Mouse (Mus musculus) spleen, adult 18-20 months (tissue): ENCODE measurements around the gene Ifrd1.
"Not testable (repeated sequence)": the region's sequence is repeated elsewhere in the genome, so short reads cannot be mapped to it uniquely, and the experiment has no call there.

Experiments
- DNase-seq, 2 experiments: peaks; one replicate each; pipeline ENCODE4 v3.0.0; 2022; ENCODE audit warnings: mixed read lengths in 2 of 2

Ifrd1 gene

GRCm38 (mm10) chr12:40248454-40249180, at the start of gene Ifrd1:
Gene Ifrd1 (minus strand): TSS chr12:40248504.
- DNase-seq, result peak in 1 of 2 experiments; percentile 5

- no peak for DNase-seq
These were observed 38.2 kb upstream of the Ifrd1 start for GRCm38 (mm10) chr12:40286539-40286938.

- no peak for DNase-seq
These were observed 32.5 kb upstream of the Ifrd1 start for GRCm38 (mm10) chr12:40280596-40281325.

- DNase-seq, result no peak
These were observed 29.3 kb upstream of the Ifrd1 start for GRCm38 (mm10) chr12:40277581-40277980.

- DNase-seq, result no peak
These were observed 26.6 kb upstream of the Ifrd1 start for GRCm38 (mm10) chr12:40274931-40275330.

GRCm38 (mm10) chr12:40273339-40273738, 25.0 kb upstream of the Ifrd1 start:
- DNase-seq, result no peak

GRCm38 (mm10) chr12:40272710-40273109, 24.4 kb upstream of the Ifrd1 start:
- DNase-seq, result no peak

GRCm38 (mm10) chr12:40268313-40268712, 20.0 kb upstream of the Ifrd1 start:
- no peak for DNase-seq

- no peak for DNase-seq
These were observed 15.4 kb upstream of the Ifrd1 start for GRCm38 (mm10) chr12:40263712-40264111.

- DNase-seq, result no peak
These were observed 14.7 kb upstream of the Ifrd1 start for GRCm38 (mm10) chr12:40263006-40263405.

- DNase-seq, result no peak
These were observed 10.2 kb upstream of the Ifrd1 start for GRCm38 (mm10) chr12:40258462-40259000.

GRCm38 (mm10) chr12:40257226-40257625, 8.9 kb upstream of the Ifrd1 start:
- DNase-seq, result peak; percentile 36 to 68

- no peak for DNase-seq
These were observed 8.2 kb upstream of the Ifrd1 start for GRCm38 (mm10) chr12:40256543-40256942.

- DNase-seq, result no peak
These were observed 7.7 kb upstream of the Ifrd1 start for GRCm38 (mm10) chr12:40256033-40256432.

GRCm38 (mm10) chr12:40255310-40255709, 7.0 kb upstream of the Ifrd1 start:
- not testable (repeated sequence) for DNase-seq

- DNase-seq, result no peak
These were observed 6.4 kb upstream of the Ifrd1 start for GRCm38 (mm10) chr12:40254729-40255128.

GRCm38 (mm10) chr12:40253241-40253640, 4.9 kb upstream of the Ifrd1 start:
- no peak for DNase-seq

GRCm38 (mm10) chr12:40250256-40250655, 2.0 kb upstream of the Ifrd1 start:
- no peak for DNase-seq

GRCm38 (mm10) chr12:40247976-40248375, 328 bp downstream of the Ifrd1 start:
- no peak for DNase-seq

- no peak for DNase-seq
These were observed 920 bp downstream of the Ifrd1 start for GRCm38 (mm10) chr12:40247384-40247783.

GRCm38 (mm10) chr12:40245434-40245970, 2.8 kb downstream of the Ifrd1 start:
- DNase-seq, result no peak

- no peak for DNase-seq
These were observed 3.4 kb downstream of the Ifrd1 start for GRCm38 (mm10) chr12:40244926-40245325.

- DNase-seq, result no peak
These were observed 4.5 kb downstream of the Ifrd1 start for GRCm38 (mm10) chr12:40243821-40244221.

GRCm38 (mm10) chr12:40243241-40243640, 5.1 kb downstream of the Ifrd1 start:
- no peak for DNase-seq
